Mouse (Mus musculus): ENCODE results near the gene Ahsa1. TPM values are rescaled to one million over a fixed set of nuclear protein-coding genes. Genes with fewer than 3 reads are reported as not detected.

Gene Ahsa1
- polyA plus RNA-seq, 1 experiment from 2014 or later, result 196 TPM

DNA sequence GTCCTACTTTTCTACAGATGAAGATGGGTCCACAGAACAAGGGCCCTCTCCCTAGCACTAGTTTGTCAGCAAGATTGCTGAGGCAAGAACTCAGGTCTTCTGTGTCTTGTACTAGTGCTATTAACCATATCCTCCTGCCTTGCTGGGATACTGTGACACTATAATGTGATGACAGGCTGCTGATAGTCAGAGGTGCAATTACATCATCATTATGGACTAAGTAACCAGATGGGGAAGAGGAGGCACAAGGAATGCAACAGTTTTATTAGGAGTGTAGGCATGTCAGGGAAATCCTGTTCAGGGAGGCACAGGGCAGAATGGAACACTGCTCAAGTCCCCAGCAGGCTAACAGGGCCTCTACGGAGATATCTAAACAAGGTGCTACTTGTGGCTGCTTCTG, 27.6 kb upstream of the Ahsa1 start, which contains the start of gene Noxred1:
Gene Noxred1 (minus strand): TSS at position 101 of the 400 bp plus-strand sequence.
- Histone ChIP-seq H3K4me2 (no peak within 1 kb of the TSS), H3K9ac (ENCODE audit: low read depth, low read length) (no peak within 1 kb of the TSS), H3K36me3 (ENCODE audit: control insufficient read depth, insufficient read depth, low read length) (peaks cover 11% of the 10 kb centered on the region), H3K9me3 (replicated peaks; ENCODE audit: control insufficient read depth, low read length) (no peaks in the 10 kb centered on the region), H3K4me3 (ENCODE audit: low read depth, low read length) (no peak within 1 kb of the TSS), H3K27me3 (ENCODE audit: control insufficient read depth, insufficient read depth, low read length) (no peaks in the 10 kb centered on the region), H3K4me1 (ENCODE audit: control insufficient read depth, insufficient read depth, low read length) (no peaks in the 10 kb centered on the region), H3K27ac (ENCODE audit: low read depth, low read length) (no peak within 1 kb of the TSS)
- 72% methylated on average over 1 of the region's 1 CpGs for whole genome bisulfite sequencing (ENCODE audit: insufficient replicate concordance)
- no peak for ATAC-seq (replicated peaks; ENCODE audit: insufficient number of reproducible peaks, low FRiP score, low TSS enrichment)

DNA sequence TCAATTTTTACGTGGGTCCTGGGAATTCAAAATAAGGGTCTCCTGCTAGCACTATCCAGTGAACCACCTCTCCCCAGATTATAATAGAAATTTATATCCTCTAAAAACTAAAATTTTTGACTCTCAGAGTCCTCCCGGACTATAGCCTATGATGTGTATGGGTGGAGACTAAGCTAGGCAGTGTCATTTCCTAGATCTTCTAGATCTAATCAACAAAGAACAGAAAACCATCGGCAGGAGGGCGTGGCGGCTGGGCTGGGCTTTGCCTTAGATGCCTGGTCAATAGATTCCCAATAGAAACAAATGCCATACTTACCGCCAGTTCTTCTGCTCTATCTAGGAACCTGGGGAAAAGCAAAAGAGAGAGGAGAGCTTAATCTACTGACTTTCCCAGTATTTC, 16.1 kb upstream of the Ahsa1 start:
- H3K27ac ChIP-seq (ENCODE audit: low read depth, low read length), result no peak overlapping the region
- WGBS (ENCODE audit: insufficient replicate concordance), result 89% methylated on average over 6 of the region's 6 CpGs
- H3K4me3 ChIP-seq (ENCODE audit: low read depth, low read length), result no peak overlapping the region
- no peaks in the 10 kb centered on the region for H3K4me1 ChIP-seq (ENCODE audit: control insufficient read depth, insufficient read depth, low read length)
- ATAC-seq (replicated peaks; ENCODE audit: insufficient number of reproducible peaks, low FRiP score, low TSS enrichment), result no peak
- no peaks in the 10 kb centered on the region; the same call in 1 of the 2 replicates for H3K9me3 ChIP-seq (replicated peaks; ENCODE audit: control insufficient read depth, low read length)
- no peak overlapping the region for H3K9ac ChIP-seq (ENCODE audit: low read depth, low read length)
- H3K27me3 ChIP-seq (ENCODE audit: control insufficient read depth, insufficient read depth, low read length), result no peaks in the 10 kb centered on the region
- H3K4me2 ChIP-seq, result no peak overlapping the region
- peaks cover 35% of the 10 kb centered on the region for H3K36me3 ChIP-seq (ENCODE audit: control insufficient read depth, insufficient read depth, low read length)

DNA sequence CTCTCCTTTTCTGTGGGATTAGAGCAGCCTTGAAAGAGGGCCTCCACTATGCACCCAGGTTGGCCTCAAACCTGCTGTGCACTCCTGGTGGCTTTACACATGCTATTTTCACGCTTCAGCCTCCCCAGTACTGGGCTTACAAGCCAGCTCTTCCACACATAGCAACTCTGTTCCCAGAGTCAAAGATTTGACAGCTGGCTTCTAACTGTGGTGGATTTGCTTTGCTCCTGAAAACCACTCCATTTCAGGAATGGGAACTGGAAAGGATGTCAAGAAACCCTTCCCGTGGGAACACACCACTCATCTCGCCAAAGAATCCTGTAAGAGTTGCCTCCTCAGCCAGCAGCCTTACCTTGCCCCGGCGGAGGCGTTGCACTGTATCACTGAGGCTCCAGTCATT, 12.4 kb upstream of the Ahsa1 start:
- no peak overlapping the region for H3K4me3 ChIP-seq (ENCODE audit: low read depth, low read length)
- H3K36me3 ChIP-seq (ENCODE audit: control insufficient read depth, insufficient read depth, low read length), result peaks cover 44% of the 10 kb centered on the region
- no peaks in the 10 kb centered on the region for H3K27me3 ChIP-seq (ENCODE audit: control insufficient read depth, insufficient read depth, low read length)
- WGBS (ENCODE audit: insufficient replicate concordance), result 90% methylated on average over 6 of the region's 6 CpGs
- H3K9me3 ChIP-seq (replicated peaks; ENCODE audit: control insufficient read depth, low read length), result no peaks in the 10 kb centered on the region; the same call in 1 of the 2 replicates
- no peak overlapping the region for H3K9ac ChIP-seq (ENCODE audit: low read depth, low read length)
- no peak overlapping the region for H3K4me2 ChIP-seq
- ATAC-seq (replicated peaks; ENCODE audit: insufficient number of reproducible peaks, low FRiP score, low TSS enrichment), result no peak
- H3K4me1 ChIP-seq (ENCODE audit: control insufficient read depth, insufficient read depth, low read length), result no peaks in the 10 kb centered on the region
- no peak overlapping the region for H3K27ac ChIP-seq (ENCODE audit: low read depth, low read length)

DNA sequence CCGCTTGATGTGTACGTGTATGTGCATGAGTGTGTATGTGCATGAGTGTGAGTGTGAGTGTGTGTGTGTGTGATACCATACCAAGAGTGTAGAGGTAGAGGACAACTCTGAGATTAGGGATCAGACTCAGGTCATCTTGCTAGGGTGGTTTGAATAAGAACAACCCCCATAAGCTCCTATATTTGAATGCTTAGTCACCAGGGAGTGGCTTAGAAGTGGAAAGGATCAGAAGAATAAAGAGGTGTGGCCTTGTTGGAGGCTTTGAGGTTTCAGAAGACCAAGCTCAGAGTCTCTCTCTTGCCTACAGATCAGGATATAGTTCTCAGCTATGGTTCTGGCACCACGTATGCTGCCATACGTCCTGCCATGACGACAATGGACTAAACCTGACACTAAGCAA, 9.7 kb upstream of the Ahsa1 start:
- ATAC-seq (replicated peaks; ENCODE audit: insufficient number of reproducible peaks, low FRiP score, low TSS enrichment), result no peak

DNA sequence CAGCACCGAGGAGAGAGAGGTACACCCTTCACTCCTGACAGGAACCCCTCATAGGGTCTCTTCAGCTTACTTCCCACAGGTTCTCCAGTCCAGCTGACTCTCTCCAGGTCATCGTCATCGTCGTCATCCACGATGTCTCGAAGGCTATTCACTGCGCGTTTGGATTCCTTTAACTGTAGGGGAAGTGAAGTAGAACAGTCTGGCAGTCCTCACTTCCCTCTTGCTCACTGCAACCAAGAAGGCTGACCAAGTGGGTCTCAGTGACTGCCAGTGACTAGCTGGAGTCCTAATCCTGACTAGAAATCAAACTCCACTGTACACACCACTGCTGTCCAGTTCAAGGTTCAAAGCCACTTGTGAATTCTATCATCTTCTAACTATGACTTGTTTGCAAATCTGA, 5.7 kb upstream of the Ahsa1 start:
- peaks cover 32% of the 10 kb centered on the region for H3K36me3 ChIP-seq (ENCODE audit: control insufficient read depth, insufficient read depth, low read length)
- H3K9ac ChIP-seq (ENCODE audit: low read depth, low read length), result no peak overlapping the region
- no peak overlapping the region for H3K27ac ChIP-seq (ENCODE audit: low read depth, low read length)
- H3K4me3 ChIP-seq (ENCODE audit: low read depth, low read length), result no peak overlapping the region
- no peak for ATAC-seq (replicated peaks; ENCODE audit: insufficient number of reproducible peaks, low FRiP score, low TSS enrichment)
- no peaks in the 10 kb centered on the region for H3K4me1 ChIP-seq (ENCODE audit: control insufficient read depth, insufficient read depth, low read length)
- 92% methylated on average over 8 of the region's 8 CpGs for WGBS (ENCODE audit: insufficient replicate concordance)
- H3K9me3 ChIP-seq (replicated peaks; ENCODE audit: control insufficient read depth, low read length), result no peaks in the 10 kb centered on the region
- H3K27me3 ChIP-seq (ENCODE audit: control insufficient read depth, insufficient read depth, low read length), result no peaks in the 10 kb centered on the region
- H3K4me2 ChIP-seq, result no peak overlapping the region

More for the DNA sequence above, 9.7 kb upstream of the Ahsa1 start:
- H3K27me3 ChIP-seq (ENCODE audit: control insufficient read depth, insufficient read depth, low read length), result no peaks in the 10 kb centered on the region
- H3K9me3 ChIP-seq (replicated peaks; ENCODE audit: control insufficient read depth, low read length), result no peaks in the 10 kb centered on the region; the same call in 1 of the 2 replicates
- no peaks in the 10 kb centered on the region for H3K4me1 ChIP-seq (ENCODE audit: control insufficient read depth, insufficient read depth, low read length)
- no peak overlapping the region for H3K4me3 ChIP-seq (ENCODE audit: low read depth, low read length)
- H3K9ac ChIP-seq (ENCODE audit: low read depth, low read length), result no peak overlapping the region
- H3K36me3 ChIP-seq (ENCODE audit: control insufficient read depth, insufficient read depth, low read length), result peaks cover 34% of the 10 kb centered on the region
- no peak overlapping the region for H3K4me2 ChIP-seq
- 91% methylated on average over 5 of the region's 5 CpGs for WGBS (ENCODE audit: insufficient replicate concordance)
- no peak overlapping the region for H3K27ac ChIP-seq (ENCODE audit: low read depth, low read length)

DNA sequence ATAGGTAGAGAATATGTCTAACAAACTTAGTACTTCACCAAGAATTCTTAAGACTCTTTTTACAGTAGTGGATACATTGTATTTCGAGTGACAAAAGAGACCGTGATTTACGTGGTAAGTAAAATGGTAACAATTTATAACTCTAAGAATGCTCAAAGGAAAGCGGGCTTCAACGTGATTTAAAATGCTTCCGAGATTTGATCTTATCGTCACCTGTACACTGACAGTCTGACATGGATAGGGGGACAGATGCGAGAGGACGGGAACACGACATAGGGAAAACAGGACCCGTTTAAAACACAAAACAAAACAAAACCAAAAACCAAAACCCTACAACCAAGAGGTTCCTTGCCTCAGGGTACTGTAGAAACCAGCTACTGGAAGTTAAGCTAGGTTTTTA, 835 bp upstream of the Ahsa1 start:
- 19% methylated on average over 11 of the region's 11 CpGs for WGBS (ENCODE audit: insufficient replicate concordance)
- Histone ChIP-seq H3K36me3 (ENCODE audit: control insufficient read depth, insufficient read depth, low read length) (peaks cover 27% of the 10 kb centered on the region), H3K9me3 (replicated peaks; ENCODE audit: control insufficient read depth, low read length) (no peaks in the 10 kb centered on the region), H3K4me1 (ENCODE audit: control insufficient read depth, insufficient read depth, low read length) (peaks cover 8% of the 10 kb centered on the region; the same call in 1 of the 2 replicates), H3K9ac (ENCODE audit: low read depth, low read length) (peak overlapping the region; percentile 94), H3K27me3 (ENCODE audit: control insufficient read depth, insufficient read depth, low read length) (no peaks in the 10 kb centered on the region), H3K4me2 (peak overlapping the region; percentile 85), H3K4me3 (ENCODE audit: low read depth, low read length) (peak overlapping the region; percentile 61), H3K27ac (ENCODE audit: low read depth, low read length) (peak overlapping the region; percentile 91)
- no peak for ATAC-seq (replicated peaks; ENCODE audit: insufficient number of reproducible peaks, low FRiP score, low TSS enrichment)

DNA sequence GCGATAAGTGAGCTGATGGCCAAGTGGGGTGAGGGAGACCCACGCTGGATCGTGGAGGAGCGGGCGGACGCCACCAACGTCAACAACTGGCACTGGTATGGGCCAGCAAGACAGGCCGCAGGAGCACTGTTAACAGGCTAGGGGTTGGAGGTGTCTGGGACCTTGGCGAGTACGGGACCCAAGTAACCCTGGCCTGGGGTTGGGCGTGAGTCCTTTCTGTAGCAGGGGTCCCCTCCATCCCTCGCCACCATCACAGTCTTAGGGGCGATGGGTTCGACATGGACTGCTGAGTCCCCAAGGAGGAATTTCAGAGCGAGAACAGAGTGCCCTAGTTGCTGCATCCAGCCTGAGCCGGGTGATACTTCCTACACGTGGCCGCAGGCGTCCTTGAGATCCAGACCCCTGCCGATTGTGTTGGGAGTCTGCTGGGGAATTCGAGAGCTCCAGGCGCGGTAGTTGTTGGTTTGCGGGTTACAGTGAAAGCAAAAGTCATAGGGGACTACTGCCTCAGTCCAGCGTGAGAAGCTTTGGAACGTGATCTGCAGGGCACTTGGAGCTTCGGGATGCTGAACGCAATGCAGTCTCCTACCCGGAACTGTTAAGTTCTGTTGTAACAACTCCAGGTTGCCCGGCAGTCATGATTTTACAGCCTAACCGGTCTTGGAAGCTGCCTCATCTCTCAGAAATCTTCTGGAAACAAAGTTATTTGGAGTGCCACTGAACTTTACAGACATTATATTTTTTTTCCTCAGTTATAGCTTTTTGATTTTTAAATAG, 736 bp downstream of the Ahsa1 start:
- Histone ChIP-seq H3K4me3 (ENCODE audit: low read depth, low read length) (peak overlapping the region; percentile 61), H3K9me3 (replicated peaks; ENCODE audit: control insufficient read depth, low read length) (no peaks in the 10 kb centered on the region), H3K4me2 (peak overlapping the region; percentile 91), H3K27ac (ENCODE audit: low read depth, low read length) (peak overlapping the region; percentile 91), H3K36me3 (ENCODE audit: control insufficient read depth, insufficient read depth, low read length) (peaks cover 31% of the 10 kb centered on the region), H3K4me1 (ENCODE audit: control insufficient read depth, insufficient read depth, low read length) (peaks cover 8% of the 10 kb centered on the region; the same call in 1 of the 2 replicates), H3K27me3 (ENCODE audit: control insufficient read depth, insufficient read depth, low read length) (no peaks in the 10 kb centered on the region), H3K9ac (ENCODE audit: low read depth, low read length) (peak overlapping the region; percentile 94)
- under 1% methylated on average over 31 of the region's 31 CpGs for WGBS (ENCODE audit: insufficient replicate concordance)
- peak; percentile 60 for ATAC-seq (replicated peaks; ENCODE audit: insufficient number of reproducible peaks, low FRiP score, low TSS enrichment)

DNA sequence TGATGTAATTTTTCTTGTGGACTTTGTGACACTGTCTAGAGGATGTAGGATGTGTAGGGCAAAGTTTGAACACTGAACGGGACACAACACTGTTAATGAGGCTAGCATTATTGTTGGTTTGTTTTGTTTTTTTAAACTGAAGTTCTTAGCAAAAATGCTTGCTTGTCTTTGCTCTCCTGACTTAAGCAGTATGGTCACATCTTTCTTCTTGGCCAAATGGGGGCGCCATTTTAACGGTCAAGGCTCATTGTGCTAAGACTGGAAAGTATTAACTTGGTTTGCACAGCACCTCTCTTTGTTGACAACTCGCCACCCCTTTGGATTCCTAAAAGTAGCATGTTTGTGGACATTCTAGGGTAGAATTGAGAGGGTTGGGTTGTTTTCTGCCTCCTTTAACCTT, 1.4 kb downstream of the Ahsa1 start:
- WGBS (ENCODE audit: insufficient replicate concordance), result 21% methylated on average over 4 of the region's 4 CpGs
- Histone ChIP-seq H3K9ac (ENCODE audit: low read depth, low read length) (peak overlapping the region; percentile 94; the same call in 1 of the 2 replicates), H3K4me2 (peak overlapping the region; percentile 91)

More for the DNA sequence above, 1.4 kb downstream of the Ahsa1 start:
- Histone ChIP-seq H3K4me3 (ENCODE audit: low read depth, low read length) (peak overlapping the region; percentile 61), H3K4me1 (ENCODE audit: control insufficient read depth, insufficient read depth, low read length) (peaks cover 8% of the 10 kb centered on the region; the same call in 1 of the 2 replicates), H3K27me3 (ENCODE audit: control insufficient read depth, insufficient read depth, low read length) (no peaks in the 10 kb centered on the region), H3K27ac (ENCODE audit: low read depth, low read length) (no peak overlapping the region), H3K9me3 (replicated peaks; ENCODE audit: control insufficient read depth, low read length) (no peaks in the 10 kb centered on the region), H3K36me3 (ENCODE audit: control insufficient read depth, insufficient read depth, low read length) (peaks cover 30% of the 10 kb centered on the region)
- no peak for ATAC-seq (replicated peaks; ENCODE audit: insufficient number of reproducible peaks, low FRiP score, low TSS enrichment)

Data from heart, embryonic 11.5 days (tissue).